Mouse (Mus musculus) stomach, embryonic 15.5 days (tissue): ENCODE measurements around the gene Gm5862. TPM values are rescaled to one million over a fixed set of nuclear protein-coding genes. Genes with fewer than 3 reads are reported as not detected.
A peak's percentile ranks its signal among the peaks of the same experiment; 100 is the strongest.
"Not testable (repeated sequence)": the region's sequence is repeated elsewhere in the genome, so short reads cannot be mapped to it uniquely, and the experiment has no call there.

Experiments
- ATAC-seq: fragments of 200-750 bp; cut with Nextera tagmentation; 2 replicates; pipeline ENCODE4 v1.8.0; 2017; ENCODE audit warnings: low read depth, moderate number of reproducible peaks, moderate TSS enrichment; ENCODE audit not compliant: insufficient read depth, low FRiP score
- H3K27ac ChIP-seq: fragments of 300-500 bp; sonication (generic); 2 replicates; pipeline ENCODE4 v1.5.1; 2015; ENCODE audit warnings: mild to moderate bottlenecking, inconsistent platforms
- H3K27me3 ChIP-seq: fragments of 300-500 bp; sonication (generic); replicated peaks from 2 replicates; pipeline ENCODE4 v1.6.1; 2015; ENCODE audit warnings: inconsistent platforms
- H3K36me3 ChIP-seq: fragments of 300-500 bp; sonication (generic); 2 replicates; pipeline ENCODE4 v1.6.1; 2015; ENCODE audit warnings: inconsistent platforms
- H3K4me1 ChIP-seq: fragments of 300-500 bp; sonication (generic); 2 replicates; pipeline ENCODE4 v1.6.1; 2015; ENCODE audit warnings: inconsistent platforms
- H3K4me2 ChIP-seq: fragments of 300-500 bp; sonication (generic); 2 replicates; pipeline ENCODE4 v1.6.1; 2015; ENCODE audit warnings: mild to moderate bottlenecking, inconsistent platforms
- H3K4me3 ChIP-seq: fragments of 300-500 bp; sonication (generic); replicated peaks from 2 replicates; pipeline ENCODE4 v1.5.1; 2015; ENCODE audit warnings: inconsistent platforms
- H3K9ac ChIP-seq: fragments of 300-500 bp; sonication (generic); 2 replicates; pipeline ENCODE4 v1.6.1; 2015; ENCODE audit warnings: inconsistent platforms
- H3K9me3 ChIP-seq: fragments of 300-500 bp; sonication (generic); 2 replicates; pipeline ENCODE4 v1.6.1; 2016; ENCODE audit warnings: inconsistent platforms
- WGBS: fragments of 180-500 bp; shearing (Covaris S2); methylation state at CpG from one replicate; pipeline ENCODE4 v1.1.7; 2015; 5-methylcytosine and 5-hydroxymethylcytosine counted together
- polyA plus RNA-seq: library from polyadenylated mRNA; unstranded; fragments of >200 nt; fragmentation: Nextera tagmentation; extraction: Ambion mirVana; gene quantifications from 2 replicates; pipeline ENCODE4 v1.2.1, GENCODE M21; 2015

Gm5862 gene
- not detected in 2 replicates for polyA plus RNA-seq

DNA sequence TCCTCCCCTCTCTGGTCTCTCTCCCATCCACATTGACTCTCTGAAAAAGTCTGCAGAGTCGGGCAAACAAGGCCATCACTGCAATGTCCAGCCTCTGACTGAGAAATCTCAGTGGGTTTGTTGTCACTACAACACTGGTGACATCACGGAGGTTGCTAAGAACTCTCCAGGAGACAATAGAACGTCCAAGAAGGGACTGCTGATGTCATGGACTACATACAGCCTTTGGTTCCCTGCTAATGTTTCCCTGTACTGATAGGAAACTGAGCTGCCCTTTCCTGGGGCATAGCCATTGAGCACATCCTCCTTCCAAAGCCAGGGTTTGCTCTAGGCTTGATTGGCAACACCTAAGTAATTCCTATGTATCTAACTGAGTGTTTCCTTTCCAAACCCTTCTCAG is at the start of gene Gm5862:
Gene Gm5862 (minus strand): TSS at position 101 of the 400 bp plus-strand sequence.
- ATAC-seq, H3K27ac ChIP-seq, H3K4me1 ChIP-seq, H3K36me3 ChIP-seq, H3K4me2 ChIP-seq, H3K27me3 ChIP-seq, H3K9me3 ChIP-seq, H3K9ac ChIP-seq, H3K4me3 ChIP-seq: not testable (repeated sequence)
- no CpG with 5 or more reads among the region's 3 CpGs for WGBS

DNA sequence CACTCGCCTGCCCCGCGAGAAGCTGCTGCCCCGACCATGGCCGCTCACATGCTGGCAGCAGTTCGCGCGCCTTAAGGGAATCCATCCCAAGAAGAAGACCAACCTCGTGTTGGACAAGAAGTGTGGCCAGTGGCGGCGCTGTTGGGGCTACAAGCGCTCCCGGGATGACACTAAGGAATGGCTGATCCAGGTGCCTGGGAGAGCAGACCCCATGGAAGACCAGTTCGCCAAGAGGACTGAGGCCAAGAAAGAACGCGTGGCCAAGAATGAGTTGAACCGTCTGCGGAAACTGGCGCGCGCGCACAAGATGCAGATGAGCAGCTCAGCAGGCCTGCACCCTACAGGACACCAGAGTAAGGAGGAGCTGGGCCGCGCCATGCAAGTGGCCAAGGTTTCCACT is 48.0 kb upstream of the Gm5862 start:
- Histone ChIP-seq H3K4me1 (no peaks in the 10 kb centered on the region), H3K36me3 (no peaks in the 10 kb centered on the region), H3K9ac (no peak overlapping the region), H3K4me2 (no peak overlapping the region), H3K27ac (no peak overlapping the region), H3K9me3 (no peaks in the 10 kb centered on the region), H3K4me3 (no peak overlapping the region), H3K27me3 (no peaks in the 10 kb centered on the region)
- WGBS: 84% methylated on average over 24 of the region's 24 CpGs
- no peak for ATAC-seq

DNA sequence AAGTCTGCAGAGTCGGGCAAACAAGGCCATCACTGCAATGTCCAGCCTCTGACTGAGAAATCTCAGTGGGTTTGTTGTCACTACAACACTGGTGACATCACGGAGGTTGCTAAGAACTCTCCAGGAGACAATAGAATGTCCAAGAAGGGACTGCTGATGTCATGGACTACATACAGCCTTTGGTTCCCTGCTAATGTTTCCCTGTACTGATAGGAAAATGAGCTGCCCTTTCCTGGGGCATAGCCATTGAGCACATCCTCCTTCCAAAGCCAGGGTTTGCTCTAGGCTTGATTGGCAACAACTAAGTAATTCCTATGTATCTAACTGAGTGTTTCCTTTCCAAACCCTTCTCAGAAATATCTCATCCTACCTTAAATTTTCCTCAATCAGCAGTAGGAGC is 35.8 kb upstream of the Gm5862 start, which contains the start of gene Gm7347:
Gene Gm7347 (minus strand): TSS at position 101 of the 400 bp plus-strand sequence.
- H3K9me3 ChIP-seq, H3K27me3 ChIP-seq, H3K27ac ChIP-seq, H3K4me1 ChIP-seq, H3K4me3 ChIP-seq, H3K4me2 ChIP-seq, H3K9ac ChIP-seq, ATAC-seq, H3K36me3 ChIP-seq: not testable (repeated sequence)
- WGBS: 100% methylated on average over 1 of the region's 2 CpGs

DNA sequence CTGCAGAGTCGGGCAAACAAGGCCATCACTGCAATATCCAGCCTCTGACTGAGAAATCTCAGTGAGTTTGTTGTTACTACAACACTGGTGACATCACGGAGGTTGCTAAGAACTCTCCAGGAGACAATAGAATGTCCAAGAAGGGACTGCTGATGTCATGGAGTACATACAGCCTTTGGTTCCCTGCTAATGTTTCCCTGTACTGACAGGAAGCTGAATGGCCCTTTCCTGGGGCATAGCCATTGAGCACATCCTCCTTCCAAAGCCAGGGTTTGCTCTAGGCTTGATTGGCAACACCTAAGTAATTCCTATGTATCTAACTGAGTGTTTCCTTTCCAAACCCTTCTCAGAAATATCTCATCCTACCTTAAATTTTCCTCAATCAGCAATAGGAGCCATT is 16.7 kb upstream of the Gm5862 start, which contains the start of gene Speer4a:
Gene Speer4a (minus strand): TSS at position 101 of the 400 bp plus-strand sequence.
- H3K4me1 ChIP-seq, H3K9me3 ChIP-seq, ATAC-seq: not testable (repeated sequence)

DNA sequence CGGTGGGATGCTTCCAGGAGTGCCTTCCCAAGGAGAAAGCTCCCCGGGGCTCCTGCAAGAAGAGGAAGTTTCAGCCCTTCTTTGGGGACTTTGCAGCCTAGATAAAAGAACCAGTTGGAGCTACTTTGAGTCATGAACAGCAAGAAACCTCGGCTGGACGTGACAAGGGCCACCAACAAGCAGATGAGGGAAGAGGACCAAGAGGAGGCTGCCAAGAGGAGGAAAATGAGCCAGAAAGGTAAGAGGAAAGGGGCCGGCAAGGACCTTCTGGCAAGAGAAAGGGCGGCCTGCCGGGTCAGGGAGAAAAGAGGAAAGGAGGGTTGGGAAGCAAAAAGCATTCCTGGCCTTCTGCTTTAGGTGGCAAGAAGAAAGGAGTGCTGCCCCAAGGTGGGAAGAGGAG is 15.0 kb downstream of the Gm5862 start:
- not testable (repeated sequence) for H3K4me2 ChIP-seq
- WGBS: 62% methylated on average over 7 of the region's 7 CpGs

More for the DNA sequence above, 16.7 kb upstream of the Gm5862 start, which contains the start of gene Speer4a:
- H3K36me3 ChIP-seq, H3K9ac ChIP-seq, H3K27ac ChIP-seq, H3K4me3 ChIP-seq, H3K27me3 ChIP-seq, H3K4me2 ChIP-seq: not testable (repeated sequence)
- 72% methylated on average over 2 of the region's 2 CpGs for WGBS

DNA sequence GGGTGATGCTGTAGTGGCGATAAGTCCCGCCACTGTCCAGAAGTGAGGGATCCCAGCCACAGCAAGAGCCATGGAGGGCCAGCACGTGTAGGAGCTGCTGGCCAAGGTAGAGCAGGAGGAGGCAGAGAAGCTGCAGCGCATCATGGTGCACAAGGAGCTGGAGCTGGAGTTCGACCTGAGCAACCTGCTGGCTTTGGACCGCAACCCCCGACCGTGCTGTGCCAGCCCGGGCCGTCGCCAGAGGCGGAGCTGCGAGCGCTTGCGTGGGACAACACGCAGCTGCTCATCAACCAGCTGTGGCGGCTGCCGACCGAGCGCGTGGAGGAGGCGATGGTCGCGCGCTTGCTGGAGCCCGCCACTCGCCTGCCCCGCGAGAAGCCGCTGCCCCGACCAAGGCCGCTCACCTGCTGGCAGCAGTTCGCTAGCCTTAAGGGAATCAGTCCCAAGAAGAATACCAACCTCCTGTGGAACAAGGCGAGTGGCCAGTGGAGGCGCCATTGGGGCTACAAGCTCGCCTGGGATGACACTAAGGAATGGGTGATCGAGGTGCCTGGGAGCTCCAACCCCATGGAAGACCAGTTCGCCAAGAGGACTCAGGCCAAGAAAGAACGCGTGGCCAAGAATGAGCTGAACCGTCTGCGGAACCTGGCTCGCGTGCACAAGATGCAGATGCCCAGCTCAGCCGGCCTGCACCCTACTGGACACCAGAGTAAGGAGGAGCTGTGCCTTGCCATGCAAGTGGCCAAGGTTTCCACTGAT is 15.6 kb downstream of the Gm5862 start:
- H3K9ac ChIP-seq, H3K27ac ChIP-seq, H3K4me1 ChIP-seq, H3K27me3 ChIP-seq, H3K36me3 ChIP-seq, H3K9me3 ChIP-seq: not testable (repeated sequence)
- Histone ChIP-seq H3K4me2 (peak overlapping the region; percentile 52), H3K4me3 (peak overlapping the region; percentile 15)
- peak; percentile 77; the same call in 1 of the 2 replicates for ATAC-seq
- WGBS: 18% methylated on average over 45 of the region's 45 CpGs

More for the DNA sequence above, 15.0 kb downstream of the Gm5862 start:
- H3K4me1 ChIP-seq, H3K9ac ChIP-seq, H3K9me3 ChIP-seq, ATAC-seq, H3K4me3 ChIP-seq, H3K27me3 ChIP-seq, H3K36me3 ChIP-seq, H3K27ac ChIP-seq: not testable (repeated sequence)

DNA sequence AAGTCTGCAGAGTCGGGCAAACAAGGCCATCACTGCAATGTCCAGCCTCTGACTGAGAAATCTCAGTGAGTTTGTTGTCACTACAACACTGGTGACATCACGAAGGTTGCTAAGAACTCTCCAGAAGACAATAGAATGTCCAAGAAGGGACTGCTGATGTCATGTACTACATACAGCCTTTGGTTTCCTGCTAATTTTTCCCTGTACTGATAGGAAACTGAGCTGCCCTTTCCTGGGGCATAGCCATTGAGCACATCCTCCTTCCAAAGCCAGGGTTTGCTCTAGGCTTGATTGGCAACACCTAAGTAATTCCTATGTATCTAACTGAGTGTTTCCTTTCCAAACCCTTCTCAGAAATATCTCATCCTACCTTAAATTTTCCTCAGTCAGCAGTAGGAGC is 18.0 kb downstream of the Gm5862 start, which contains the start of gene Gm1979:
Gene Gm1979 (minus strand): TSS at position 101 of the 400 bp plus-strand sequence.
- H3K4me2 ChIP-seq, H3K27me3 ChIP-seq, H3K9me3 ChIP-seq, H3K9ac ChIP-seq, ATAC-seq, H3K4me3 ChIP-seq, H3K27ac ChIP-seq, H3K4me1 ChIP-seq, H3K36me3 ChIP-seq: not testable (repeated sequence)
- 90% methylated on average over 1 of the region's 2 CpGs for WGBS

DNA sequence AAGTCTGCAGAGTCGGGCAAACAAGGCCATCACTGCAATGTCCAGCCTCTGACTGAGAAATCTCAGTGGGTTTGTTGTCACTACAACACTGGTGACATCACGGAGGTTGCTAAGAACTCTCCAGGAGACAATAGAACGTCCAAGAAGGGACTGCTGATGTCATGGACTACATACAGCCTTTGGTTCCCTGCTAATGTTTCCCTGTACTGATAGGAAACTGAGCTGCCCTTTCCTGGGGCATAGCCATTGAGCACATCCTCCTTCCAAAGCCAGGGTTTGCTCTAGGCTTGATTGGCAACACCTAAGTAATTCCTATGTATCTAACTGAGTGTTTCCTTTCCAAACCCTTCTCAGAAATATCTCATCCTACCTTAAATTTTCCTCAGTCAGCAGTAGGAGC is 34.2 kb downstream of the Gm5862 start, which contains the start of gene Gm21698:
Gene Gm21698 (minus strand): TSS at position 101 of the 400 bp plus-strand sequence.
- not testable (repeated sequence) for H3K27me3 ChIP-seq
- WGBS: no CpG with 5 or more reads among the region's 3 CpGs

DNA sequence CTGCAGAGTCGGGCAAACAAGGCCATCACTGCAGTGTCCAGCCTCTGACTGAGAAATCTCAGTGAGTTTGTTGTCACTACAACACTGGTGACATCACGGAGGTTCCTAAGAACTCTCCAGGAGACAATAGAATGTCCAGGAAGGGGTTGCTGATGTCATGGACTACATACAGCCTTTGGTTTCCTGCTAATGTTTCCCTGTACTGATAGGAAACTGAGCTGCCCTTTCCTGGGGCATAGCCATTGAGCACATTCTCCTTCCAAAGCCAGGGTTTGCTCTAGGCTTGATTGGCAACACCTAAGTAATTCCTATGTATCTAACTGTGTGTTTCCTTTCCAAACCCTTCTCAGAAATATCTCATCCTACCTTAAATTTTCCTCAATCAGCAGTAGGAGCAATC is 50.2 kb downstream of the Gm5862 start, which contains the start of gene Gm21680:
Gene Gm21680 (minus strand): TSS at position 101 of the 400 bp plus-strand sequence.
- WGBS: no CpG with 5 or more reads among the region's 2 CpGs
- not testable (repeated sequence) for H3K4me1 ChIP-seq, H3K4me2 ChIP-seq, H3K36me3 ChIP-seq, H3K9me3 ChIP-seq, H3K4me3 ChIP-seq, H3K9ac ChIP-seq, H3K27me3 ChIP-seq, ATAC-seq, H3K27ac ChIP-seq

More for the DNA sequence above, 34.2 kb downstream of the Gm5862 start, which contains the start of gene Gm21698:
- H3K4me1 ChIP-seq, H3K9ac ChIP-seq, H3K36me3 ChIP-seq, ATAC-seq, H3K4me3 ChIP-seq, H3K9me3 ChIP-seq, H3K27ac ChIP-seq, H3K4me2 ChIP-seq: not testable (repeated sequence)

Other genes with a start within 250 kb of the Gm5862 start
- 0.05 TPM in 1 of 2 replicates, not detected in the other for gene Gm21663, start 80.5 kb downstream of the Gm5862 start, polyA plus RNA-seq
- 0.06 TPM in 1 of 2 replicates, not detected in the other for gene Gm21671, start 68.5 kb downstream of the Gm5862 start, polyA plus RNA-seq
- 0.08 and 0.17 TPM in 2 replicates for gene Gm21680, start 50.3 kb downstream of the Gm5862 start, polyA plus RNA-seq
- gene Gm21698, start 34.3 kb downstream of the Gm5862 start, polyA plus RNA-seq: 0.17 TPM in 1 of 2 replicates, not detected in the other
- 0.12 TPM in 1 of 2 replicates, not detected in the other for gene Gm1979, start 18.1 kb downstream of the Gm5862 start, polyA plus RNA-seq
- 0.06 and 0.08 TPM in 2 replicates for gene Speer4a, start 16.6 kb upstream of the Gm5862 start, polyA plus RNA-seq
- gene Gm7347, start 35.7 kb upstream of the Gm5862 start, polyA plus RNA-seq: not detected in 2 replicates
- 0.05 TPM in 1 of 2 replicates, not detected in the other for gene Gm10471, start 66.4 kb upstream of the Gm5862 start, polyA plus RNA-seq
- not detected in 2 replicates for gene 5031410I06Rik, start 82.4 kb upstream of the Gm5862 start, polyA plus RNA-seq
- 0.08 TPM in 1 of 2 replicates, not detected in the other for gene Gm10220, start 98.5 kb upstream of the Gm5862 start, polyA plus RNA-seq
- gene Gm7361, start 234.8 kb upstream of the Gm5862 start, polyA plus RNA-seq: 0.05 TPM in 1 of 2 replicates, not detected in the other